Mouse (Mus musculus): ENCODE results near the gene Rrp15. TPM values are rescaled to one million over a fixed set of nuclear protein-coding genes. Genes with fewer than 3 reads are reported as not detected.

Rrp15 gene
- polyA plus RNA-seq, 1 experiment from 2014 or later = 79.7 TPM

GRCm38 (mm10) chr1:186728778-186729177 lies 20.4 kb downstream of the Rrp15 start:
- ATAC-seq (ENCODE audit: insufficient read depth) = no peak

GRCm38 (mm10) chr1:186726117-186726516 lies 23.0 kb downstream of the Rrp15 start:
- 75% methylated on average over 7 of the region's 7 CpGs for WGBS
- Histone ChIP-seq H3K9me3 (ENCODE audit: low read depth, low read length) (no peaks in the 10 kb centered on the region), H3K4me1 (ENCODE audit: insufficient read depth) (no peaks in the 10 kb centered on the region), H3K27me3 (ENCODE audit: insufficient read depth, low read length) (no peaks in the 10 kb centered on the region), H3K4me2 (no peak overlapping the region), H3K36me3 (ENCODE audit: insufficient read depth) (peaks cover 8% of the 10 kb centered on the region; the same call in 1 of the 2 replicates), H3K9ac (no peak overlapping the region), H3K4me3 (ENCODE audit: low read depth, low read length) (no peak overlapping the region), H3K27ac (ENCODE audit: low read depth) (no peak overlapping the region)
- TF ChIP-seq CTCF (IDR thresholded peaks at IDR 0.05; ENCODE audit: low read depth) = no peak
- ATAC-seq (ENCODE audit: insufficient read depth) = no peak
- no peak for DNase-seq

More at GRCm38 (mm10) chr1:186728778-186729177, 20.4 kb downstream of the Rrp15 start:
- 0 out of 2 replicates have a peak, but pooled peaks cover 9% of the 10 kb centered on the region for H3K36me3 ChIP-seq (ENCODE audit: insufficient read depth)
- no peak overlapping the region for H3K27ac ChIP-seq (ENCODE audit: low read depth)
- no peaks in the 10 kb centered on the region for H3K27me3 ChIP-seq (ENCODE audit: insufficient read depth, low read length)
- WGBS = 57% methylated on average over 4 of the region's 4 CpGs
- DNase-seq = no peak
- no peaks in the 10 kb centered on the region for H3K9me3 ChIP-seq (ENCODE audit: low read depth, low read length)
- no peak overlapping the region for H3K4me2 ChIP-seq
- H3K4me3 ChIP-seq (ENCODE audit: low read depth, low read length) = no peak overlapping the region
- H3K4me1 ChIP-seq (ENCODE audit: insufficient read depth) = no peaks in the 10 kb centered on the region
- TF ChIP-seq CTCF (IDR thresholded peaks at IDR 0.05; ENCODE audit: low read depth) = no peak
- H3K9ac ChIP-seq = no peak overlapping the region

- Histone ChIP-seq H3K9me3 (ENCODE audit: low read depth, low read length) (no peaks in the 10 kb centered on the region), H3K27ac (ENCODE audit: low read depth) (no peak overlapping the region), H3K4me1 (ENCODE audit: insufficient read depth) (0 out of 2 replicates have a peak, but pooled peaks cover 3% of the 10 kb centered on the region), H3K27me3 (ENCODE audit: insufficient read depth, low read length) (no peaks in the 10 kb centered on the region), H3K4me3 (ENCODE audit: low read depth, low read length) (no peak overlapping the region), H3K36me3 (ENCODE audit: insufficient read depth) (peaks cover 29% of the 10 kb centered on the region), H3K4me2 (no peak overlapping the region), H3K9ac (no peak overlapping the region)
- ATAC-seq (ENCODE audit: insufficient read depth) (no peak), DNase-seq (no peak)
- TF ChIP-seq CTCF (IDR thresholded peaks at IDR 0.05; ENCODE audit: low read depth) = no peak
- WGBS = 74% methylated on average over 9 of the region's 9 CpGs
Observed at GRCm38 (mm10) chr1:186722299-186722698, 26.9 kb downstream of the Rrp15 start.

GRCm38 (mm10) chr1:186721846-186722245 lies 27.3 kb downstream of the Rrp15 start:
- Histone ChIP-seq H3K4me3 (ENCODE audit: low read depth, low read length) (no peak overlapping the region), H3K9ac (no peak overlapping the region), H3K4me1 (ENCODE audit: insufficient read depth) (0 out of 2 replicates have a peak, but pooled peaks cover 3% of the 10 kb centered on the region), H3K27ac (ENCODE audit: low read depth) (no peak overlapping the region), H3K4me2 (no peak overlapping the region), H3K9me3 (ENCODE audit: low read depth, low read length) (no peaks in the 10 kb centered on the region), H3K36me3 (ENCODE audit: insufficient read depth) (peaks cover 33% of the 10 kb centered on the region), H3K27me3 (ENCODE audit: insufficient read depth, low read length) (no peaks in the 10 kb centered on the region)
- TF ChIP-seq CTCF (IDR thresholded peaks at IDR 0.05; ENCODE audit: low read depth) = peak; percentile 100
- WGBS = 27% methylated on average over 12 of the region's 12 CpGs
- DNase-seq (peak; percentile 95), ATAC-seq (ENCODE audit: insufficient read depth) (peak; percentile 63)

- no peak for DNase-seq
- no peaks in the 10 kb centered on the region for H3K9me3 ChIP-seq (ENCODE audit: low read depth, low read length)
- no peak for TF ChIP-seq CTCF (IDR thresholded peaks at IDR 0.05; ENCODE audit: low read depth)
- no peak overlapping the region for H3K4me3 ChIP-seq (ENCODE audit: low read depth, low read length)
- H3K27me3 ChIP-seq (ENCODE audit: insufficient read depth, low read length) = no peaks in the 10 kb centered on the region
- H3K9ac ChIP-seq = no peak overlapping the region
- no peak overlapping the region for H3K27ac ChIP-seq (ENCODE audit: low read depth)
- 0 out of 2 replicates have a peak, but pooled peaks cover 3% of the 10 kb centered on the region for H3K4me1 ChIP-seq (ENCODE audit: insufficient read depth)
- H3K4me2 ChIP-seq = no peak overlapping the region
- WGBS = 90% methylated on average over 11 of the region's 11 CpGs
- ATAC-seq (ENCODE audit: insufficient read depth) = no peak
- peaks cover 38% of the 10 kb centered on the region for H3K36me3 ChIP-seq (ENCODE audit: insufficient read depth)
Observed at GRCm38 (mm10) chr1:186721166-186721565, 28.0 kb downstream of the Rrp15 start.

GRCm38 (mm10) chr1:186719708-186720107 lies 29.4 kb downstream of the Rrp15 start:
- no peak overlapping the region for H3K4me3 ChIP-seq (ENCODE audit: low read depth, low read length)
- 93% methylated on average over 9 of the region's 9 CpGs for WGBS
- H3K9me3 ChIP-seq (ENCODE audit: low read depth, low read length) = no peaks in the 10 kb centered on the region
- no peak overlapping the region for H3K27ac ChIP-seq (ENCODE audit: low read depth)
- H3K4me2 ChIP-seq = no peak overlapping the region
- H3K36me3 ChIP-seq (ENCODE audit: insufficient read depth) = peaks cover 38% of the 10 kb centered on the region
- 0 out of 2 replicates have a peak, but pooled peaks cover 3% of the 10 kb centered on the region for H3K4me1 ChIP-seq (ENCODE audit: insufficient read depth)
- peak; percentile 39 for DNase-seq
- peak; percentile 49 for TF ChIP-seq CTCF (IDR thresholded peaks at IDR 0.05; ENCODE audit: low read depth)
- ATAC-seq (ENCODE audit: insufficient read depth) = no peak
- no peak overlapping the region for H3K9ac ChIP-seq
- no peaks in the 10 kb centered on the region for H3K27me3 ChIP-seq (ENCODE audit: insufficient read depth, low read length)

GRCm38 (mm10) chr1:186718881-186719280 lies 30.3 kb downstream of the Rrp15 start:
- H3K4me3 ChIP-seq (ENCODE audit: low read depth, low read length) = no peak overlapping the region
- DNase-seq = peak; percentile 48
- no peaks in the 10 kb centered on the region for H3K27me3 ChIP-seq (ENCODE audit: insufficient read depth, low read length)
- ATAC-seq (ENCODE audit: insufficient read depth) = no peak
- no peak for TF ChIP-seq CTCF (IDR thresholded peaks at IDR 0.05; ENCODE audit: low read depth)
- no peak overlapping the region for H3K27ac ChIP-seq (ENCODE audit: low read depth)
- WGBS = 57% methylated on average over 5 of the region's 5 CpGs
- no peaks in the 10 kb centered on the region for H3K9me3 ChIP-seq (ENCODE audit: low read depth, low read length)
- no peak overlapping the region for H3K9ac ChIP-seq
- no peak overlapping the region for H3K4me2 ChIP-seq
- peaks cover 34% of the 10 kb centered on the region for H3K36me3 ChIP-seq (ENCODE audit: insufficient read depth)
- 0 out of 2 replicates have a peak, but pooled peaks cover 6% of the 10 kb centered on the region for H3K4me1 ChIP-seq (ENCODE audit: insufficient read depth)
